In genomic region chr3:68575636-68576340, GRCm38 (mm10) we compare ENCODE assay signal across 9 mouse cellular contexts.
A peak's percentile ranks its signal among the peaks of the same experiment; 100 is the strongest.
DNase-seq lines count a peak whose midpoint lies in the region; ATAC-seq lines count a peak whose summit lies in the region.
"Had no signal": no experiment of that assay in that cellular context is flagged by ENCODE, and none has a peak within 500 bp of the region (broad histone marks: within the 10 kb centered on the region; RNA-seq: fewer than 3 reads in every experiment).

No protein-coding gene starts in this region.

- ATAC-seq in kidney, embryonic 15.5 days (replicated peaks; ENCODE audit: low FRiP score) = no peak
- ATAC-seq in midbrain, embryonic 11.5 days (ENCODE audit: low FRiP score) = no peak
- no peak for ATAC-seq in activated CD4-positive, CD25-positive, alpha-beta regulatory T cell, adult 4 months

- WGBS in kidney, embryonic 15.5 days = 63% methylated on average over 10 of the region's 10 CpGs
- WGBS in embryonic facial prominence, embryonic 10.5 days = 71% methylated on average over 10 of the region's 10 CpGs
- 78% methylated on average over 10 of the region's 10 CpGs for WGBS in midbrain, embryonic 11.5 days

- no peak overlapping the region for H3K27ac ChIP-seq in kidney, embryonic 15.5 days
- H3K27ac ChIP-seq in embryonic facial prominence, embryonic 10.5 days (replicated peaks) = peak overlapping the region; percentile 2; the same call in 1 of the 2 replicates
- no peak overlapping the region for H3K27ac ChIP-seq in midbrain, embryonic 11.5 days (ENCODE audit: low read depth, low read length)

- H3K4me1 ChIP-seq in kidney, embryonic 15.5 days = peaks cover 47% of the 10 kb centered on the region
- H3K4me1 ChIP-seq in embryonic facial prominence, embryonic 10.5 days = peaks cover 53% of the 10 kb centered on the region
- peaks cover 20% of the 10 kb centered on the region for H3K4me1 ChIP-seq in midbrain, embryonic 11.5 days (ENCODE audit: control insufficient read depth, insufficient read depth, low read length)

- no peaks in the 10 kb centered on the region for H3K36me3 ChIP-seq in kidney, embryonic 15.5 days
- no peaks in the 10 kb centered on the region for H3K36me3 ChIP-seq in embryonic facial prominence, embryonic 10.5 days (replicated peaks)
- H3K36me3 ChIP-seq in midbrain, embryonic 11.5 days (ENCODE audit: control insufficient read depth, insufficient read depth, low read length) = no peaks in the 10 kb centered on the region

- H3K9ac ChIP-seq in kidney, embryonic 15.5 days = no peak overlapping the region
- H3K9ac ChIP-seq in midbrain, embryonic 11.5 days (ENCODE audit: low read length) = no peak overlapping the region

- no peaks in the 10 kb centered on the region for H3K27me3 ChIP-seq in kidney, embryonic 15.5 days
- peaks cover 7% of the 10 kb centered on the region; the same call in 1 of the 2 replicates for H3K27me3 ChIP-seq in embryonic facial prominence, embryonic 10.5 days (replicated peaks; ENCODE audit: low read depth, poor library complexity, severe bottlenecking)
- H3K27me3 ChIP-seq in midbrain, embryonic 11.5 days (ENCODE audit: control insufficient read depth, insufficient read depth, low read length) = no peaks in the 10 kb centered on the region

- no peak overlapping the region for H3K4me3 ChIP-seq in kidney, embryonic 15.5 days (replicated peaks)
- H3K4me3 ChIP-seq in embryonic facial prominence, embryonic 10.5 days = no peak overlapping the region
- H3K4me3 ChIP-seq in midbrain, embryonic 11.5 days (ENCODE audit: low read depth, low read length) = no peak overlapping the region

- no peaks in the 10 kb centered on the region for H3K9me3 ChIP-seq in kidney, embryonic 15.5 days (replicated peaks)
- H3K9me3 ChIP-seq in embryonic facial prominence, embryonic 10.5 days = no peaks in the 10 kb centered on the region
- H3K9me3 ChIP-seq in midbrain, embryonic 11.5 days (ENCODE audit: control insufficient read depth, low read length) = no peaks in the 10 kb centered on the region

- no peak for DNase-seq in kidney, postnatal 4 days
- peak; percentile 89 for DNase-seq in cerebellum, adult 11-12 months
- no peak for DNase-seq in embryonic facial prominence, embryonic 10.5 days (ENCODE audit: low spot score)
- no peak for DNase-seq in midbrain, embryonic 11.5 days (ENCODE audit: low spot score, missing footprints)
- no peak for DNase-seq in thymus, postnatal 14 days
- no peak for DNase-seq in thymus, postnatal 0 days (ENCODE audit: low spot score)

- 0 out of 2 replicates have a peak overlapping the region, but pooled peaks have one; percentile 15 for H3K4me2 ChIP-seq in kidney, embryonic 15.5 days
- 0 out of 2 replicates have a peak overlapping the region, but pooled peaks have one; percentile 4 for H3K4me2 ChIP-seq in midbrain, embryonic 11.5 days
- H3K4me2 ChIP-seq: liver, embryonic 11.5 days had no signal
